Mouse (Mus musculus) heart, embryonic 16.5 days (tissue): ENCODE measurements around the gene Zfp688. TPM values are rescaled to one million over a fixed set of nuclear protein-coding genes. Genes with fewer than 3 reads are reported as not detected.
"Not testable (repeated sequence)": the region's sequence is repeated elsewhere in the genome, so short reads cannot be mapped to it uniquely, and the experiment has no call there.

Experiments used
- ATAC-seq: fragments of 200-750 bp; cut with Nextera tagmentation; replicated peaks from 2 replicates; pipeline ENCODE4 v1.8.0; 2017; ENCODE audit warnings: moderate number of reproducible peaks; ENCODE audit not compliant: insufficient read depth, low FRiP score; ENCODE audit errors: extremely low read depth
- H3K27ac ChIP-seq: fragments of 300-500 bp; sonication (generic); 2 replicates; pipeline ENCODE4 v1.5.1; 2014; ENCODE audit warnings: mild to moderate bottlenecking, low read length, control low read depth, moderate library complexity
- H3K27me3 ChIP-seq: fragments of 300-500 bp; sonication (generic); 2 replicates; pipeline ENCODE4 v1.6.1; 2014; ENCODE audit warnings: low read length, mixed read lengths; ENCODE audit not compliant: control insufficient read depth, insufficient read depth
- H3K36me3 ChIP-seq: fragments of 300-500 bp; sonication (generic); 2 replicates; pipeline ENCODE4 v1.6.1; 2014; ENCODE audit not compliant: control insufficient read depth, insufficient read depth
- H3K4me1 ChIP-seq: fragments of 300-500 bp; sonication (generic); 2 replicates; pipeline ENCODE4 v1.6.1; 2014; ENCODE audit warnings: low read length, mixed read lengths; ENCODE audit not compliant: control insufficient read depth, insufficient read depth
- H3K4me2 ChIP-seq: fragments of 300-500 bp; sonication (generic); 2 replicates; pipeline ENCODE4 v1.6.1; 2014; ENCODE audit warnings: low read depth, mild to moderate bottlenecking, control low read depth, low read length
- H3K4me3 ChIP-seq: fragments of 300-500 bp; sonication (generic); 2 replicates; pipeline ENCODE4 v1.5.1; 2014; ENCODE audit warnings: mild to moderate bottlenecking, control low read depth, low read length
- H3K9ac ChIP-seq: fragments of 300-500 bp; sonication (generic); 2 replicates; pipeline ENCODE4 v1.6.1; 2014; ENCODE audit warnings: low read length, control low read depth
- H3K9me3 ChIP-seq: fragments of 300-500 bp; sonication (generic); replicated peaks from 2 replicates; pipeline ENCODE4 v1.6.1; 2016; ENCODE audit warnings: low read length; ENCODE audit not compliant: control insufficient read depth
- WGBS: fragments of 180-500 bp; shearing (Covaris S2); extraction: QIAGEN DNeasy Blood & Tissue Kit; methylation state at CpG from one replicate; pipeline ENCODE4 v1.1.7; 2014; 5-methylcytosine and 5-hydroxymethylcytosine counted together
- polyA plus RNA-seq: library from polyadenylated mRNA; unstranded; fragments of >200 nt; fragmentation: Nextera tagmentation; extraction: Ambion mirVana; gene quantifications from 2 replicates; pipeline ENCODE4 v1.2.1, GENCODE M21; 2015

The Zfp688 gene
- polyA plus RNA-seq, 1 experiment from 2014 or later = 14.8 TPM

DNA sequence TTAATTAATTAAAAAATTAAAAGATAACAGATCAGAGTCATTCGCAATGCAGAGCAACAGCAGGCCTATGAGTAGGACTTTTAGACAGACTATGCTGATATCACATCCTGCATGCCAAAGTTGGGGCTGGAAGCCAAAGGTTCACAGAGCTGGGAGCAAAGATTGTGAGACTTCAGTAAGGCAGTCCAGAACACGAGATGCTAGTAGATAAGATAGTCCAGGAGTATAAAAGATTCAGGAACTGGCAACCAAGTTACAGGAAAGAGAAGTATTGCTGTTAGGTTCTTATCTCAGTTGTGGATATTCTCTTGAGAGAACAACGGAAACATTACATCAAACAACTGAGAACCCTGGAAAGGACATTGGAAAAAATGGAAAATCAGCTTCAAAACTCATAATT lies 4.5 kb upstream of the Zfp688 start:
- 0 out of 2 replicates have a peak, but pooled peaks have one; percentile 16 for ATAC-seq
- H3K27ac ChIP-seq = peak overlapping the region; percentile 59; the same call in 1 of the 2 replicates
- H3K4me1 ChIP-seq = peaks cover 4% of the 10 kb centered on the region
- no peak overlapping the region for H3K4me3 ChIP-seq
- H3K4me2 ChIP-seq = no peak overlapping the region
- 0 out of 2 replicates have a peak, but pooled peaks cover 2% of the 10 kb centered on the region for H3K9me3 ChIP-seq
- H3K36me3 ChIP-seq = no peaks in the 10 kb centered on the region
- peaks cover 4% of the 10 kb centered on the region; the same call in 1 of the 2 replicates for H3K27me3 ChIP-seq
- 46% methylated on average over 3 of the region's 3 CpGs for WGBS
- no peak overlapping the region for H3K9ac ChIP-seq

DNA sequence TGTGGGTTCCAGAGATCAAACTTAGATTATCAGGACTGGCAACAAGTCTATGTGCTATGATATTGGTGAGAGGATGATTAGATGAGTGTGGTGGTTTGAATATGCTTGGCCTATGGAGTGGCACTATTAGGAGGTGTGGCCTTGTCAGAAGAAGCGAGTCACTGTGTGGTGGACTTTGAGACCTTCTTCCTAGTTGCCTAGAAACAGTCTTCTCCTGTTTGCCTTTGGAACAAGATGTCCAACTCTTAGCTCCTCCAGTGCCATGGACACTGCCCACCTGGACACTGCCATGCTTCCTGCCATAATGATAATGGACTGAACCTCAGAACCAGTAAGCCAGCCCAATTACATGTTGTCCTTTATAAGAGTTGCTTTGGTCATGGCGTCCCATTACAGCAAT lies 4.0 kb upstream of the Zfp688 start:
- 77% methylated on average over 2 of the region's 2 CpGs for WGBS
- no peak overlapping the region for H3K9ac ChIP-seq
- H3K4me2 ChIP-seq = no peak overlapping the region
- H3K4me3 ChIP-seq = no peak overlapping the region
- H3K27me3 ChIP-seq = peaks cover 4% of the 10 kb centered on the region; the same call in 1 of the 2 replicates
- H3K27ac ChIP-seq = 0 out of 2 replicates have a peak overlapping the region, but pooled peaks have one; percentile 24
- no peaks in the 10 kb centered on the region for H3K36me3 ChIP-seq
- peaks cover 9% of the 10 kb centered on the region for H3K4me1 ChIP-seq
- ATAC-seq = no peak
- 0 out of 2 replicates have a peak, but pooled peaks cover 2% of the 10 kb centered on the region for H3K9me3 ChIP-seq

GRCm38 (mm10) chr7:127425291-127425690 lies 3.4 kb upstream of the Zfp688 start:
- H3K36me3 ChIP-seq = no peaks in the 10 kb centered on the region
- 0 out of 2 replicates have a peak, but pooled peaks cover 2% of the 10 kb centered on the region for H3K9me3 ChIP-seq
- no peak overlapping the region for H3K9ac ChIP-seq
- no peak for ATAC-seq
- peaks cover 4% of the 10 kb centered on the region; the same call in 1 of the 2 replicates for H3K27me3 ChIP-seq
- peaks cover 9% of the 10 kb centered on the region for H3K4me1 ChIP-seq
- WGBS = 78% methylated on average over 3 of the region's 3 CpGs
- no peak overlapping the region for H3K27ac ChIP-seq
- H3K4me3 ChIP-seq = no peak overlapping the region
- H3K4me2 ChIP-seq = no peak overlapping the region

- WGBS = 1% methylated on average over 15 of the region's 15 CpGs
- Histone ChIP-seq H3K4me3 (peak overlapping the region; percentile 91), H3K9me3 (0 out of 2 replicates have a peak, but pooled peaks cover 2% of the 10 kb centered on the region), H3K4me2 (peak overlapping the region; percentile 99), H3K36me3 (peaks cover 5% of the 10 kb centered on the region; the same call in 1 of the 2 replicates), H3K27ac (no peak overlapping the region), H3K27me3 (peaks cover 4% of the 10 kb centered on the region; the same call in 1 of the 2 replicates), H3K4me1 (peaks cover 9% of the 10 kb centered on the region), H3K9ac (peak overlapping the region; percentile 94)
- peak; percentile 37 for ATAC-seq
Observed at GRCm38 (mm10) chr7:127422247-127422646, 379 bp upstream of the Zfp688 start.

DNA sequence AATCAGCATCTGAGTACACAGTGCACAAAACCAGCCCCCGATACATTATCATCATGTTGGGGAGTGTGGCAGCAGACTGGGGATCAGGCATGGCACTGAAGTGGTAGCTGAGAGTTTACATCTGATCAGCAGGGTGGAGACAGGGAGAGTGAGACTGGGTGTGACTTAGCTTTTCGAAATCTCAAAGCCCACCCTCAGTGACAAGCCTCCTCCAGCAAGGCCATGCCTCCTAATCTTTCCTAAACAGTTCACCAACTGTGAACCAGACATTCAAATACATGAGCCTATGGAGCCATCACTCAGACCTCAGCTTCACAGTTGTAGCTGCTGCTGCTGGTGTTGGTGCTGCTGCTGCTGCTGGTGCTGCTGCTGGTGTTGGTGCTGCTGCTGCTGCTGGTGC lies 10.4 kb downstream of the Zfp688 start:
- H3K27me3 ChIP-seq = no peaks in the 10 kb centered on the region
- 74% methylated on average over 2 of the region's 2 CpGs for WGBS
- H3K4me2 ChIP-seq = no peak overlapping the region
- no peaks in the 10 kb centered on the region for H3K36me3 ChIP-seq
- no peak overlapping the region for H3K9ac ChIP-seq
- ATAC-seq = no peak
- no peaks in the 10 kb centered on the region; the same call in 1 of the 2 replicates for H3K9me3 ChIP-seq
- H3K4me1 ChIP-seq = no peaks in the 10 kb centered on the region
- H3K4me3 ChIP-seq = no peak overlapping the region
- H3K27ac ChIP-seq = no peak overlapping the region

DNA sequence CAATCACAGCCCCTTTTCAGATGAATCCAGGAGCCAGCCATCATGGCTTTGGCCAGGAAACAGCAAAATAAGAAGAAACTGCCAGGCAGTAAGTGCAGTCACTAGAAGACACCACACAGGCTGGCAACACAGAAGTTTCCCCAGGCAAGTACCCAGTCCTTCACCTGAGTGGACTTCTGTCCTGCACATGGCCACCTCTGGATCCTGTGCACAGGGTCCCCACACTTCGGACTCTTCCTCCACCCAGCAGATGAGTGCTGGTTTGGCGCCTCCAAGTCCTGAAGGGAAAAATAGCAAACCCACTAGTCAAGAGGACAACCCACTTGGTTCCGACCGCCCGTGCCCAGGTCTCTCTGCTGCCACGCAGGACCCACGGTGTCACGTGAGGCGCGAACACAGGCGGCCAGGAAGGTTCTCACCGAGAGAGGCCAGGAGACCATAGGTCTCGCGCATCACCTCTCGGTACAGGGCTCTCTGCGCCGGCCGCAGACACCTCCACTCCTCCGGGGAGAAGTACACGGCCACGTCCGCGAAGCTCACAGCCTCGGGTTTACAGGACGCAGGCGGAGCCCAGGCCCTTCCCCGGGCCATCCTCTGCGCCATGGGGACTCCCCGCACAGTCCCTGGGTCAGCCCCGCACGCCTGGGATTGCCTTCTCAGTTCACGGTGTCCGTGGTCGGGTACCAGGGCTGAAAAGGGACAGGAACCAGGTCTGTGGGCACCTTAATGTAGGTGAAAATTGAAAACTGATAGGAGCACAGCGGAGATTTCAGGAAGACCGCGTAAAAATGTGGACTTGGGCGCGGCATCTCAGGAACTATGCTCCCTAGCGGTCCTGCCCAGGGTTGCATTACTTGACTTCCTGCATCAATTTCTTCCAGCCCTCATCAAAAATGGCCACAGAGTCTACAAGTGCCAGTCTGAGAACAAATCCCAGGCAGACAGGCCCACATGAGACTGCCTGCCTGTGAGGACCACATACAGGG lies 15.6 kb downstream of the Zfp688 start, which contains the start of gene Zfp764:
Gene Zfp764, minus strand, starts transcription at position 821 of the 986 bp plus-strand sequence.
- 4% methylated on average over 40 of the region's 40 CpGs for WGBS
- not testable (repeated sequence) for H3K27me3 ChIP-seq, H3K9me3 ChIP-seq, H3K36me3 ChIP-seq, H3K4me1 ChIP-seq
- Histone ChIP-seq H3K9ac (peak within 1 kb of the TSS; percentile 86), H3K4me3 (peak within 1 kb of the TSS; percentile 78), H3K4me2 (peak within 1 kb of the TSS; percentile 83), H3K27ac (peak within 1 kb of the TSS; percentile 62)
- peak; percentile 82 for ATAC-seq

- 96% methylated on average over 6 of the region's 6 CpGs for WGBS
- not testable (repeated sequence) for H3K36me3 ChIP-seq, H3K4me2 ChIP-seq, H3K27me3 ChIP-seq, H3K4me3 ChIP-seq, ATAC-seq, H3K9ac ChIP-seq, H3K9me3 ChIP-seq, H3K4me1 ChIP-seq, H3K27ac ChIP-seq
Observed at GRCm38 (mm10) chr7:127404101-127404500, 17.8 kb downstream of the Zfp688 start.

DNA sequence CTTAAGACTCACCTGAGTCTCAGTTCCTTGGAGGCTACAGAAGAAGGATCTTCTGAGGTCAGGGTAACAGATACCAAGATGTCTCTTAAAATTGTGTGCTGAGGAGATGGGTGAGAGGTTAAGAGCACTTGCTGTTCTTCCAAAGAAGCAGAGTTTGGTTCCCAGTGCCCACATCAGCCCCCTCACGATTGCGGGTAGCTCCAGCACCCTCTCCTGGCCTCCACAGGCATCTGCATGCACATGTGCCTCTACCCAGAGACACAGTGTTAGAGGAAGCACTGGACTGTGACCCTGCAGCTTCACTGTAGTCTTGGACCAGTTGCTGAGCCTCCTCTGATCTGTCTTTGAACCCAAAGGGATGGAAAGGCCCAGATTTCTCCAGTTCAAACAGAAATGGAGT lies 18.9 kb downstream of the Zfp688 start:
- peaks cover 4% of the 10 kb centered on the region; the same call in 1 of the 2 replicates for H3K36me3 ChIP-seq
- H3K27me3 ChIP-seq = no peaks in the 10 kb centered on the region
- H3K9ac ChIP-seq = no peak overlapping the region
- no peaks in the 10 kb centered on the region for H3K9me3 ChIP-seq
- H3K4me1 ChIP-seq = peaks cover 5% of the 10 kb centered on the region; the same call in 1 of the 2 replicates
- no peak for ATAC-seq
- H3K27ac ChIP-seq = no peak overlapping the region
- 35% methylated on average over 2 of the region's 2 CpGs for WGBS
- H3K4me2 ChIP-seq = no peak overlapping the region
- H3K4me3 ChIP-seq = no peak overlapping the region

- ATAC-seq = no peak
- Histone ChIP-seq H3K9me3 (no peaks in the 10 kb centered on the region), H3K36me3 (peaks cover 4% of the 10 kb centered on the region; the same call in 1 of the 2 replicates), H3K27me3 (no peaks in the 10 kb centered on the region), H3K4me3 (no peak overlapping the region), H3K4me1 (no peaks in the 10 kb centered on the region), H3K4me2 (no peak overlapping the region), H3K9ac (no peak overlapping the region), H3K27ac (no peak overlapping the region)
- 68% methylated on average over 3 of the region's 3 CpGs for WGBS
Observed at GRCm38 (mm10) chr7:127400355-127400754, 21.5 kb downstream of the Zfp688 start.
